Mouse (Mus musculus) liver, adult 2 months (tissue): ENCODE data around the gene Sh3gl2.

Source experiments
- CTCF ChIP-seq: fragments of 200-500 bp; IDR thresholded peaks from 2 replicates; pipeline ENCODE4 v1.5.1; 2011; ENCODE audit warnings: low read depth, low read length, control low read depth
- POLR2A ChIP-seq: fragments of 200-500 bp; IDR thresholded peaks from 2 replicates; pipeline ENCODE4 v1.6.1; 2011; ENCODE audit warnings: low read length, control low read depth; ENCODE audit not compliant: insufficient read depth; ENCODE audit errors: extremely low read depth

- TF ChIP-seq POLR2A = no peak
- TF ChIP-seq CTCF = no peak
These were observed 211.5 kb downstream of the Sh3gl2 start for GRCm38 (mm10) chr4:85416466-85416865.
